Mouse (Mus musculus): ENCODE results near the gene Rab43. TPM values are rescaled to one million over a fixed set of nuclear protein-coding genes. Genes with fewer than 3 reads are reported as not detected.

Rab43 gene
- polyA plus RNA-seq (2012; rRNA removed): 43.0 and 46.2 TPM in 2 replicates

DNA sequence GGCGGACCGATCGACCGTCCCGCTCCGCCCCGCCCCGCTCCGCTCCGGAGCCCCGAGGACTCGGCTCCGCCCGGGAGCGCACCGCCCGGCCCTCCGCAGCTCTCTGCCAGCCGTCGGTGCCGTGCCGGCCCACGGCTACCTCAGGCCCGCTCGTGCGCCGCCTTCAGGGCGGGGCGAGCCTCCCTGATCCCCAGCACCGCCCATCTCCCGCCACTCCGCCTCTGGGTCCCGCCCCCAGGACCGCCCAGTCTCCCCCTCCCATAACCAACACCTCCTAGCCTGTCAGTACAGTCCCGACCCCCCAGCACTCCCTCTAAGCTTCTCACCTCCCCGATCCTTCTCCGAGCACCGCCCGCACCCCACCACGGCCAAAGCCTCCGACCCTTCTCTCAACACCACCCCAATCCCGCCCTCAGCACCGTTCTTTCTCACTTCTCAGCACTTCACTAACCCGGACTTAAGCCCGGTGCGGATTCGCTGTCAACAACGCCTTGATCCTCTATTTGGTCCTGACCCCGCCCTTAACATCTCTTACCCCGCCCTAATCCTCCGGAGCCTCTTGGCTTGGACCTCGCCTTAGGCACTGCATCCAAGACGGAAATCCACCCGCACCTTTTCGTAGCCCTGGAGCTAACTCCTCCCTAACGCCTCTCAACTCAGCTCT is at the start of gene Rab43:
Gene Rab43 (minus strand): TSS at position 490 of the 664 bp plus-strand sequence.
- WGBS: 1% methylated on average over 39 of the region's 56 CpGs
- Histone ChIP-seq H3K4me3 (replicated peaks; ENCODE audit: extremely low read depth, low read depth, low read length) (peak within 1 kb of the TSS; percentile 96), H3K4me1 (ENCODE audit: control insufficient read depth, insufficient read depth, low read length) (peaks cover 12% of the 10 kb centered on the region)
- peak; percentile 79 for TF ChIP-seq POLR2A (IDR thresholded peaks at IDR 0.05; ENCODE audit: borderline replicate concordance, extremely low read depth, low read depth, low read length)
- no peak for TF ChIP-seq CTCF (IDR thresholded peaks at IDR 0.05; ENCODE audit: insufficient read depth, low read length)
- DNase-seq: peak; percentile 97

DNA sequence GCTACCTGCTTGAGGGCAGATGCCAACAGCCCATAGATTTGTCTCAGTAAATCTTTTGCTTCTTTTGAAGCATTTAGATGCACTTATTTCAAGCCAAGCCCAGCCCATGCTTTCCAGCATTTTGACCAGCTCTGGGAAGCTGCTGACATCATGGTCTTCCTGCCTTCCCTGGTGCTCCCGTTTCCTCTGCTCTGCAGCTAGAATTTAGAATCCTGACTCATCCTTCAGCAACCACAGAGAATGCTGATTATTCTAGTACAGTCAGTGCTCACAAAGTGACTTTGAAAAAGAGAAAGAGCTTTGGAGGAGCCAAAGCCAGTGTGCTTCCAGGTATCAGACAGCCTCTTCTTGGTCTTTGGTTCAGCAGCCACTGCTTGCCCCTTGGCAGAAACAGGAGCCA is 45.1 kb upstream of the Rab43 start:
- TF ChIP-seq CTCF (IDR thresholded peaks at IDR 0.05; ENCODE audit: insufficient read depth, low read length) (no peak), POLR2A (IDR thresholded peaks at IDR 0.05; ENCODE audit: borderline replicate concordance, extremely low read depth, low read depth, low read length) (no peak)
- DNase-seq: no peak
- H3K4me3 ChIP-seq (replicated peaks; ENCODE audit: extremely low read depth, low read depth, low read length): no peak overlapping the region
- no peaks in the 10 kb centered on the region for H3K4me1 ChIP-seq (ENCODE audit: control insufficient read depth, insufficient read depth, low read length)
- WGBS: 26% methylated on average over 1 of the region's 1 CpGs

DNA sequence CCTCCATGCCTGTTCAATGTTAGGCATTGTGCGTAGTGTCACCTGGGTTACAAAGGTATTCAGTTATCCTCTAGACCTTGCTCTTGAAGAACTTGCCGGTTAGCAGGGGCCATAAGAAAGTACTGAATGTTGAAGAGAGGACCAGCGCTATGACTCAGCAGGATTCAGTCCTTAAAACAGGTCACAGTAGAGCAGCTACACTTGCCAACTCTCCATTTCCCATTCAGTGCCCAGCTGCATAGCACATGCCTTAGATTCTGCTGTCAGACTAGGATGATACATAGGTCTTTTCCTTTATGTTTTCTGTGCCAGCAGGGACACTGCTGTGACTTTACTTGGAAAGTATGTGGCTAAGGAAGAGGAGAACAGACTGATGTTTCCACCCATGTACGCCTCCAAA is 41.5 kb upstream of the Rab43 start:
- 59% methylated on average over 4 of the region's 4 CpGs for WGBS
- TF ChIP-seq CTCF (IDR thresholded peaks at IDR 0.05; ENCODE audit: insufficient read depth, low read length): no peak
- TF ChIP-seq POLR2A (IDR thresholded peaks at IDR 0.05; ENCODE audit: borderline replicate concordance, extremely low read depth, low read depth, low read length): no peak
- H3K4me1 ChIP-seq (ENCODE audit: control insufficient read depth, insufficient read depth, low read length): peaks cover 5% of the 10 kb centered on the region
- no peak for DNase-seq
- no peak overlapping the region for H3K4me3 ChIP-seq (replicated peaks; ENCODE audit: extremely low read depth, low read depth, low read length)

DNA sequence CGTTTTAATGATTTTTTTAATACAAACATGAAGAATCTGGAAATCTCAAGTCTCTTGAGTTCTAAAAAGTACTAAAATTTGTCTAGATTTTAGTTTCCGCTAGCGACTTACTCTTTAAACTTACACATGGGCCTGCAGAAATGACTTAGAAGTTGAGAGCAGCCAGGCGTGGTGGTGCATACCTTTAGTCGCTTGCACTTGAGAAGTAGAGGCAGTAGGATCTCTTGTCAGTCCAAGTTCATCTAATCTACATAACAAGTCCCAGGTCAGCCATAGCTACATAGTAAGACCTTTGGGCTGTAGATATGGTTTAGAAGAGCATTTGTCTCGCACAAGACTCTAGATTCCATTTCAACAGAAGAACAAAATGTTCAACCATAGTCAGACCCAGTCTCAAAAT is 39.9 kb upstream of the Rab43 start:
- no peak for DNase-seq
- WGBS: 90% methylated on average over 6 of the region's 6 CpGs
- TF ChIP-seq POLR2A (IDR thresholded peaks at IDR 0.05; ENCODE audit: borderline replicate concordance, extremely low read depth, low read depth, low read length) (no peak), CTCF (IDR thresholded peaks at IDR 0.05; ENCODE audit: insufficient read depth, low read length) (no peak)
- H3K4me3 ChIP-seq (replicated peaks; ENCODE audit: extremely low read depth, low read depth, low read length): no peak overlapping the region
- peaks cover 10% of the 10 kb centered on the region for H3K4me1 ChIP-seq (ENCODE audit: control insufficient read depth, insufficient read depth, low read length)

DNA sequence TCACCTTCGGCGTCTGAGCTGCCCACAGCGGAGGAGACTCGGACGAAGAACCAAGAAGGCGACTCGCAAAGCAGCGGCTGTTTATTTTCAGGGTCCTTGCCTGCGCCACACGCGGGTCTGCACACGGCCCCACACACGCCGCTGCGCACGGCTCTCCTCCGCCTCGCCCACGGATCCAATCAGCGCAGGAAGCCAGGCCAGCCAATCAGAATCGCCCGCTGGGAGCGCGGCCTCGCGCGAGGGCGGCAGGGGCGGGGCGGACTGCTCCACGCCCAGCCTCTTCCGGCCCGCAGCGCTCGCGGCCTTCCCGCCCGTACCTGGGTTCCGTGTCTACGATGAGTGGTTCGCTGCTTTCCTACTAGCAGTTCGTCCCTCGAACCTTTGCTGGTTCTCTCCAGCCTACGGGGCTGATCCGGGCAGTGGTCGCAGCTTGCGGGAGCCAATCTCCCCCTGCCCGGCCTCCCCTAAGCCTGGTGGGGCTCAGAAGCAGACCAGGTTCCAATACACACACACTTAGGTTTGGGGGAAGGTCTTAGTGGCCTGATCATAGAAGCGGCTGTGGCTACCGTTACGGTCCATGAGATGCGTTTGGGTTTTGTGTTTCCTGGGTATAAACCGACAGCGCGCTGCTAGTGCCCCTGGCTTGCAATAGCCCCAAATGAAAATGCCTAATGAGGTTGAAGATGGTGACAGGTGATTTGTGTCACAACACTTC is 39.1 kb upstream of the Rab43 start, which contains the start of gene Cnbp:
Gene Cnbp (minus strand): TSS at position 207 of the 715 bp plus-strand sequence.
- WGBS: under 1% methylated on average over 55 of the region's 55 CpGs
- DNase-seq: peak; percentile 95
- Histone ChIP-seq H3K4me3 (replicated peaks; ENCODE audit: extremely low read depth, low read depth, low read length) (peak within 1 kb of the TSS; percentile 98), H3K4me1 (ENCODE audit: control insufficient read depth, insufficient read depth, low read length) (peaks cover 15% of the 10 kb centered on the region)
- TF ChIP-seq CTCF (IDR thresholded peaks at IDR 0.05; ENCODE audit: insufficient read depth, low read length) (no peak), POLR2A (IDR thresholded peaks at IDR 0.05; ENCODE audit: borderline replicate concordance, extremely low read depth, low read depth, low read length) (peak; percentile 89)

DNA sequence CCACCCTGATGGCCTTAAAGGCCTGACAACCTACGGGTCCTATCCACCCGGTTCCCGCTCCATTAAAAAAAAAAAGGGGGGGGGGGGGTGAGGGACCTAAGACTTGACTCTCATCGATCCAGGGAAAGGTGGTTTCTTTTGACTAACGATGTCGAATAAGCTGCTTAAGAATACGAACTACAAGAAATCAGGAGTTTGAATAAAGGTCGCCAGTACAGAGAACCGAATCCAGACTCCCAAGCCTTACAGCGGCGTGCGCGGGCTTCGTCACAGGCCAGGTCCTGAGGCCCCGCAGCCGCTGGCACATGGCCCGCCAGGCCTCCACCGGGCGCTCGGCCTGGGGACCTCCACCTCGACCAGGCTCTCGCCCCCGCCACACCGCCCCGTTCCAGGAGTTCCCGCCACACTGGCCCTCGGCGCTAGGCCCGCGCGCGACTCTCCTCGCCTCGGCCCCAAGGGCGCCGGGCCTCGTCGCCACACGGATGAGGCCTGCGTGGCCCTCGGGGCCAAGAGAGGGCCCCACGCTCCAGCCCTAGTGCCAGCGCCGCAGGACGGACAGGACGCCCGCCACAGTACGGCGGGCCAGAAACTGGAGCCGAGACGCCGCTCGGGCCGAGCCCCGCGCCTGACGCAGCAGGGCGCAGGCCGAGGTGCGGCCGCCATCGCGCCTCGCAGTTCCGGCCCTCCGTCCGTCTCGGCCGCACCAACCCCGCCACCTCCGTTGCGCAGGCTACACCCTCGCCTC is 38.4 kb upstream of the Rab43 start:
- under 1% methylated on average over 73 of the region's 73 CpGs for whole genome bisulfite sequencing
- H3K4me3 ChIP-seq (replicated peaks; ENCODE audit: extremely low read depth, low read depth, low read length): peak overlapping the region; percentile 98
- DNase-seq: no peak

DNA sequence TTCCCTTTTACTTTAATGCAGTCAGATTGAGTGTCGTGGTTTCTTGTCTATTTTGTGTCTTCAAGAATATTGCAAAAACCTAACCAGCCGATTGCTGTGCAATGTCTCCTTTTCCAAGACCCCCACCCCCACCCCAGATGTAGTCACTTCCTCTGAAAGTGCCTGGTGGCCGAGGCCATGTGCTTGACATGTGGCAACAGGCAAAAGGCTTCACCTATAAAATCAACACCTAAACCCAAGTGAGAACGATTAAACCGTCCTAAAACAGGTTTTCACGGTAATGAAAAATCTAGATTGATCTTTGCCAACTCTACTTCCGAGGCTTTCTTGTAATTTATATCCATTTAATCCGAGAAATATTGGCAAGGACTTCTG is 37.8 kb upstream of the Rab43 start:
- TF ChIP-seq POLR2A (IDR thresholded peaks at IDR 0.05; ENCODE audit: borderline replicate concordance, extremely low read depth, low read depth, low read length): no peak
- TF ChIP-seq CTCF (IDR thresholded peaks at IDR 0.05; ENCODE audit: insufficient read depth, low read length): no peak
- DNase-seq: no peak
- Histone ChIP-seq H3K4me1 (ENCODE audit: control insufficient read depth, insufficient read depth, low read length) (peaks cover 15% of the 10 kb centered on the region), H3K4me3 (replicated peaks; ENCODE audit: extremely low read depth, low read depth, low read length) (peak overlapping the region; percentile 98)
- under 1% methylated on average over 8 of the region's 8 CpGs for WGBS

More for the DNA sequence above, 38.4 kb upstream of the Rab43 start:
- TF ChIP-seq CTCF (IDR thresholded peaks at IDR 0.05; ENCODE audit: insufficient read depth, low read length) (no peak), POLR2A (IDR thresholded peaks at IDR 0.05; ENCODE audit: borderline replicate concordance, extremely low read depth, low read depth, low read length) (no peak)
- peaks cover 15% of the 10 kb centered on the region for H3K4me1 ChIP-seq (ENCODE audit: control insufficient read depth, insufficient read depth, low read length)

DNA sequence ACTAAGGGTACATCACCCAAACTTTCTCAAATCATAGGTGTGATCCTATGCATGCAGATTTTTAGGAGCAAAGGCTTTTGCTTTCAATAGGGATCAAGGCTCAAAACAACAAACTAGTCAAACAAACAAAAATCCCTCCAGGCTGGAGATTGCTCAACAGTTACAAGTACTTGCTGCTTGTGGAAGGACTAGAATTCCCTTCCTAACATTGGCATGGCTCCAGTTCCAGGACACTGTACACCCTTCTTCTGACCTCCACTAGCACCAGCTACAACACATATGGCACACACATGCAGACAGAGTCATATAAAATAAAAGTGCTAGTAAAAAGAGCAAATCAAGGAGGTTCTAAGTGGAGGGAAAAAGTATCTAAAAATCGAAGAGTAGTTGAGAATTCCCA is 34.8 kb upstream of the Rab43 start:
- Histone ChIP-seq H3K4me1 (ENCODE audit: control insufficient read depth, insufficient read depth, low read length) (peaks cover 15% of the 10 kb centered on the region), H3K4me3 (replicated peaks; ENCODE audit: extremely low read depth, low read depth, low read length) (no peak overlapping the region)
- DNase-seq: no peak
- 36% methylated on average over 1 of the region's 1 CpGs for WGBS
- no peak for TF ChIP-seq POLR2A (IDR thresholded peaks at IDR 0.05; ENCODE audit: borderline replicate concordance, extremely low read depth, low read depth, low read length)
- no peak for TF ChIP-seq CTCF (IDR thresholded peaks at IDR 0.05; ENCODE audit: insufficient read depth, low read length)

DNA sequence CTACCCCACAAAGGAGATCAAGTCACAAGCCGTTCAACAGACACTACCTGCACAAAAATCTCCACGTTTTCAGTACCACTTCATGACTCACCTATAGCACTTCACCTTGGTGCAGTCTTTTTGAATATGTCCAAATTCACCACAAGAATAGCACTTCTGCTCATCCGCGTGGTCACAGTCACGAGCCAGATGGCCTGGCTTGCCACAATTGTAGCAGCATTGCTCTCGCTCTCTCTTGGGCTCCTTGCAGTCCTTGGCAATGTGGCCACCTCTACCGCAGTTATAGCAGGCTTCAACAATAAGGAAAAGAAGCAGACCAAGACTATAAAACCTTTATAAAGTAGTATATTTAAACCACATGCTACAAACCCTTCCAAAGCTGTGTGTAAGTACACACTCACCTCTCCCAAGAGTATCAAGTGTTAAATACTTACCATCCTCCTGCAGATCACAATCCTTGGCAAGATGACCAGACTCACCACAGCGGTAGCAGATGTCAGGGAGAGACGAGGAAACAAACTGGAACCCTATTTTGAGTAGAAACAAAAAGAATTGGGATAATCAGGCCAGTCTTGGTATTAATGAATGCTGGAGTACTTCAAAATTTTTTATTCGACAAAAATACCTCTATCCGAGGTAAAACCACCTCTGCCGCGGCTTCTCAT is 33.2 kb upstream of the Rab43 start:
- Histone ChIP-seq H3K4me1 (ENCODE audit: control insufficient read depth, insufficient read depth, low read length) (peaks cover 15% of the 10 kb centered on the region), H3K4me3 (replicated peaks; ENCODE audit: extremely low read depth, low read depth, low read length) (no peak overlapping the region)
- WGBS: 83% methylated on average over 13 of the region's 13 CpGs
- DNase-seq: no peak
- no peak for TF ChIP-seq CTCF (IDR thresholded peaks at IDR 0.05; ENCODE audit: insufficient read depth, low read length)
- TF ChIP-seq POLR2A (IDR thresholded peaks at IDR 0.05; ENCODE audit: borderline replicate concordance, extremely low read depth, low read depth, low read length): no peak
